Mouse (Mus musculus): ENCODE data around the gene Zfp362.

DNA sequence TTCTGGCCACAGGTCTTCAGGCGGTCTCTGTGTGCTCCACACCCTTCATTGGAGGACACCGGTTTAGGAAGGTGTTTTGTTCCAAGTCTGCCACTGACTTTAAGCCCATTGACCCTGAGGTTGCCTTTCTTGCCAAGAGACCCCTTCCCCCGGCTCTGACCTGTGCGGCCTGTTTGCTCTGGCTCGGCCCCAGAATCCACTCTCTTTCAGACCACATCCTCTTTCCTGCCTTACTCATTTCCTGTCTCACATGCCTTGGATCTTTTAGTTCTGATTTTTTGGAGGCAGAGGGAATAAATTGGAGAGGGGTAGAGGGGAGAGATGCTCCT is 76.2 kb downstream of the Zfp362 start:
- TF ChIP-seq ZMIZ1 (IDR thresholded peaks at IDR 0.05; ENCODE audit: low read depth, low read length) (no peak), HCFC1 (IDR thresholded peaks at IDR 0.05; ENCODE audit: low read depth, low read length) (no peak), CTCF (conservative IDR thresholded peaks at IDR 0.05 in 1 of 2, IDR thresholded peaks at IDR 0.05 in 1 of 2; ENCODE audit: low read depth in 2 of 2, low read length in 2 of 2) (no peak)
